Mouse (Mus musculus) bone marrow, adult 2 months (tissue): Measurements from ENCODE around the gene Anks3.

Experiments used
- CTCF ChIP-seq: fragments of 200-500 bp; IDR thresholded peaks from 2 replicates; pipeline ENCODE4 v1.5.1; 2011; ENCODE audit warnings: low read length, control low read depth; ENCODE audit not compliant: control insufficient read depth, insufficient read depth
- POLR2A ChIP-seq: fragments of 200-500 bp; IDR thresholded peaks from 2 replicates; pipeline ENCODE4 v1.6.1; 2011; ENCODE audit warnings: low read depth, mild to moderate bottlenecking, control low read depth, low read length, borderline replicate concordance; ENCODE audit not compliant: control insufficient read depth

DNA sequence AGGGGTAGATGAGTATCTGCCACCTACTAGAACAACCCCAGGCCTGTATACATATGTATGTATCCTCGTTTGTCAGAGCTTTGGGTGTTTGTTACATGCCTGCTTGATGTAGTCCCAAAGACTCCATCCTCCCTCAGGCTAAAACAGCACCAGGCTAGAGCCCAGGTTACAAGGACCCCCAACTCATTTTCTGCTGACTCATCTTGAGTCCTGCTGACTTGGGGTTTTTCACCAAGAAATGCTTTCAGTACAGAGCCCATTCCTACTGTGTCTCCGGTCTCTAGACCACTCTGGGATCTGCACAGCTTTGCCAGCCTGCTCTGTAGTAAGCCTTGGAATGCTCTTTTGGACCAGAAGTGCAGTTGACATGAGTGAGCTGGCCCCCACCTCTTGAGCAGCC is 47.4 kb downstream of the Anks3 start:
- TF ChIP-seq POLR2A (no peak), CTCF (no peak)
